Mouse (Mus musculus) ovary, postnatal 36 days (tissue): ENCODE data around the gene Prr11.
"Not testable (repeated sequence)": the region's sequence is repeated elsewhere in the genome, so short reads cannot be mapped to it uniquely, and the experiment has no call there.

Source experiments
- DNase-seq: peaks from one replicate; pipeline ENCODE4 v3.0.0; 2022; ENCODE audit warnings: low spot score, mixed read lengths

The Prr11 gene

GRCm38 (mm10) chr11:87108409-87108754, at the start of gene Prr11:
TSS of gene Prr11 (minus strand) at chr11:87108708.
- no peak for DNase-seq

GRCm38 (mm10) chr11:87158012-87158411, 49.5 kb upstream of the Prr11 start:
- no peak for DNase-seq

GRCm38 (mm10) chr11:87136233-87136632, 27.7 kb upstream of the Prr11 start:
- no peak for DNase-seq

GRCm38 (mm10) chr11:87126824-87127816, 18.6 kb upstream of the Prr11 start, which contains the start of gene Trim37:
TSS of gene Trim37 (plus strand) at chr11:87127077.
- peak; percentile 85 for DNase-seq

- no peak for DNase-seq
These were observed 17.8 kb upstream of the Prr11 start for GRCm38 (mm10) chr11:87126281-87126823.

GRCm38 (mm10) chr11:87125562-87125961, 17.1 kb upstream of the Prr11 start:
- DNase-seq, result no peak

GRCm38 (mm10) chr11:87121864-87122263, 13.4 kb upstream of the Prr11 start:
- DNase-seq, result no peak

GRCm38 (mm10) chr11:87110172-87110909, 1.8 kb upstream of the Prr11 start:
- no peak for DNase-seq

- DNase-seq, result peak; percentile 37
These were observed 1.1 kb upstream of the Prr11 start for GRCm38 (mm10) chr11:87109519-87110171.

- DNase-seq, result peak; percentile 93
These were observed 429 bp upstream of the Prr11 start, which contains the start of gene Ska2 for GRCm38 (mm10) chr11:87108755-87109518. TSS of gene Ska2 (plus strand) at chr11:87109234.

- no peak for DNase-seq
These were observed 21.4 kb downstream of the Prr11 start for GRCm38 (mm10) chr11:87087142-87087541.

GRCm38 (mm10) chr11:87086290-87086984, 22.1 kb downstream of the Prr11 start, which contains the start of gene Smg8:
TSS of gene Smg8 (minus strand) at chr11:87086774.
- DNase-seq, result peak; percentile 79

- DNase-seq, result no peak
These were observed 23.0 kb downstream of the Prr11 start for GRCm38 (mm10) chr11:87085461-87085860.

- no peak for DNase-seq
These were observed 24.8 kb downstream of the Prr11 start for GRCm38 (mm10) chr11:87083712-87084111.

GRCm38 (mm10) chr11:87073866-87074440, 34.6 kb downstream of the Prr11 start, which contains the start of gene Gdpd1:
TSS of gene Gdpd1 (minus strand) at chr11:87074062.
- DNase-seq, result peak; percentile 89

GRCm38 (mm10) chr11:87073343-87073865, 35.1 kb downstream of the Prr11 start:
- peak; percentile 71 for DNase-seq

- DNase-seq, result no peak
These were observed 46.4 kb downstream of the Prr11 start for GRCm38 (mm10) chr11:87062087-87062486.

- no peak for DNase-seq
These were observed 48.1 kb downstream of the Prr11 start for GRCm38 (mm10) chr11:87060410-87060809.

- no peak for DNase-seq
These were observed 52.2 kb downstream of the Prr11 start for GRCm38 (mm10) chr11:87056286-87056685.

GRCm38 (mm10) chr11:87048900-87049299, 59.6 kb downstream of the Prr11 start:
- not testable (repeated sequence) for DNase-seq
